Mouse (Mus musculus) urinary bladder, postnatal 36 days (tissue): ENCODE measurements around the gene Ccrl2.
A peak's percentile ranks its signal among the peaks of the same experiment; 100 is the strongest.

Experiments used
- DNase-seq, 2 experiments: peaks; one replicate each; pipeline ENCODE4 v3.0.0; 2022; ENCODE audit warnings: low spot score in 2 of 2, mixed read lengths in 1 of 2

Gene Ccrl2

DNA sequence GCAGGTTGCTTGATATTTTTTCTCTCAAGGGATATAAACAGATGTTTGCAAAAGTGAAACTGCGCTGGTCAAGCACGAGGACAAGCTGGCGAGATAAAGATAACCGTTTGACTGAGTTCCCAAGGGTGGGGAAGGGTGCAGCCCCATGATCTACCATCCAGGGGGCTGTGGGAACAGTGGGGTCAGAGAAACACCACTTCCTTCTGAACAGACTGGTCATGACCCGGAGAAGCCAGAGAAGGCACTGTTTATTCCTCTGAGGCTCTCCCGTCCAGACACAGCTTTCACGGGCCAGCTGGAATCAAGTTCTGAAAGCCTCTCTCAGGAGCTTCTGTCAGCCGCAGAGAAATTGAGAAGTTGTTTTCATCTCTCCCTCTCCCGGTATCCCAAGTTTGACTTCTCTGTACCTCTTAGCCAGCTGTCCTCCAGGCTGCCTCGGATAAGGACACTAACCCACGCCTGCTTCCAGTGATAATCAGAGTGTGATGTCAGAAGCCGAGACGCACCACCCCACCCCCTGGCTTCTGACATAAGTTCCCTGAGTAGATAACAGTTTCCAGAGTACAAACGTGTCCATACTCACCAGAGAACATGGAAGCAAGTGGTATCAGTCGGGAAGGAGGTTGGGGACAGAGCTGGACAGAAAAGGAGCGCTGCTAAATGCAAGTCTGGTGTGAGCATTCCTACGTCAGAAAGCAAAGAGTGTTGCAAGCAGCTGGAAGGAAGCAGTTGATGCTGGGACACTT lies at the start of gene Ccrl2:
TSS of gene Ccrl2 (minus strand) at position 722 of the 746 bp plus-strand sequence.
- peak; percentile 22 to 29 for DNase-seq

DNA sequence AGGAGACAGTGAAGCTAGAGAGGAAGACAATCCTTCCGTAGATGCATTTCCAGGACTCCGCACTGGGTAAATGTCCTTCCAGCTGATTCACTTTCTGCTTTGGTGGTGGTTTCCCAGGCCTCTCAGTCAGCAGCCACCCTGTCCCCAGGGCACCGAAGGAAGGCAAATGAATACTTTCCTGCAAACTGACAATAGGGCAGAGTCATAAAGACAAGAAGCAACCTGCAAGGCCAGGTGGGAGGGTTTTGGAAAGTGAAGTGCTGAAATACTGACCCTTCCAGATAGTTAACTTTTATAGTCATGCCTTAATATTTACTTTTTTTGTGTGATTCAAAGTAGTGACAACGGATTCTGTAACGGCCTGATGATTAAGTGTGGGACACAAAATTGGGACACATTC lies 46.6 kb upstream of the Ccrl2 start:
- DNase-seq, result peak in 1 of 2 experiments; percentile 29

DNA sequence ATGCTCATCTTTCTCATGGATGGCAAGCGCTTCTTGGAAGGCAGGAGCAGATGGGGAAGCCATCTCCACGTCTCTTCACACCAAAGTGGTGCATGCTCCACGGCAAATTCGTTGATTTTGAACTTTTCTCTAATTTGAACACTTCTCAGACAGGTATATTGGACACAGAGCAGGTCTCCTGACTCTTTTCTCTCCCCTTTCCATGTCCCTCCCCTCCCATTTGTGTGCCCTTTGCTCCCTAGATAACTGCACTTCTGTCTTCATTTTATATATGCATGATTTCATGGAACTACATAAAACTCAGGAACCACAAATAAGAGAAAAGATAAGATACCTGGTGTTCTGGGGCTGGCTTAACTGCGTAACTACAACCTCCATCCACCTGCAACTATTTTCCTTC lies 46.0 kb upstream of the Ccrl2 start:
- DNase-seq, result no peak

DNA sequence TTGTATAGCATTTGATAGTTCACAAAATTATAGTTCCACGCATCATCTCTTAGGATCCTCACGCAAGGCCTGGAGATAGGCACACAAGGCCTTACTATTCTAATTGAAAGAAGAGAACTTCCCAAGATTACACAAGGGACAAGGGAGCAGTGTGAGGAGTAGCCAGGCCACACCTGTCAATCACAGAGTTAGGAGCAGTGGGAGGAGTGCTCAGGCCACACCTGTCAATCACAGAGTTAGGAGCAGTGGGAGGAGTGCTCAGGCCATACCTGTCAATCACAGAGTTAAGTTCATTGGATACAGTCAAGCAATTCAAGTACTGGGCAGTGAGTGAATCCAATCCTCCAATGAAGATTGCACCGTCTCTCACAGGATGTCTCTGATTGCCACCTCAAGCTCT lies 43.1 kb upstream of the Ccrl2 start:
- DNase-seq, result no peak

DNA sequence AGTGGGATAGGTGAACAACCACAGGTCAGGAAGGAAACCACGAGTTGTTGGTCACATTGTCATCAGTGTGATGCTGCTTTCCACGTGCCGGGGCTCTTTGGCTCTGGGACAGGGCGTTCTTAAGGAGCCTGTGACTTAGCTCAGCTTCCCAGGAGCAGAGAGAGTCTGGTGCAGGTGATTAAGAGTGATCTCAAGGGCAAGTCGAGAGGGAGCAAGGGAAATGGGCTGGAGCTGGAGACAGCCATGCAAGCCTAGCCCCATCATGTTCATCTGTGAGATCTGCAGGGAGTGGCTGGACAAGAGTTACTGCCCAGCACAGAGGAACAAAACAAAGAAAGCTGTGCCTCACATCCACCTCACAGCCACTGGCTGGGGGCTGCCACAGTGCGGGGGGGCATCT lies 40.2 kb upstream of the Ccrl2 start:
- no peak for DNase-seq

DNA sequence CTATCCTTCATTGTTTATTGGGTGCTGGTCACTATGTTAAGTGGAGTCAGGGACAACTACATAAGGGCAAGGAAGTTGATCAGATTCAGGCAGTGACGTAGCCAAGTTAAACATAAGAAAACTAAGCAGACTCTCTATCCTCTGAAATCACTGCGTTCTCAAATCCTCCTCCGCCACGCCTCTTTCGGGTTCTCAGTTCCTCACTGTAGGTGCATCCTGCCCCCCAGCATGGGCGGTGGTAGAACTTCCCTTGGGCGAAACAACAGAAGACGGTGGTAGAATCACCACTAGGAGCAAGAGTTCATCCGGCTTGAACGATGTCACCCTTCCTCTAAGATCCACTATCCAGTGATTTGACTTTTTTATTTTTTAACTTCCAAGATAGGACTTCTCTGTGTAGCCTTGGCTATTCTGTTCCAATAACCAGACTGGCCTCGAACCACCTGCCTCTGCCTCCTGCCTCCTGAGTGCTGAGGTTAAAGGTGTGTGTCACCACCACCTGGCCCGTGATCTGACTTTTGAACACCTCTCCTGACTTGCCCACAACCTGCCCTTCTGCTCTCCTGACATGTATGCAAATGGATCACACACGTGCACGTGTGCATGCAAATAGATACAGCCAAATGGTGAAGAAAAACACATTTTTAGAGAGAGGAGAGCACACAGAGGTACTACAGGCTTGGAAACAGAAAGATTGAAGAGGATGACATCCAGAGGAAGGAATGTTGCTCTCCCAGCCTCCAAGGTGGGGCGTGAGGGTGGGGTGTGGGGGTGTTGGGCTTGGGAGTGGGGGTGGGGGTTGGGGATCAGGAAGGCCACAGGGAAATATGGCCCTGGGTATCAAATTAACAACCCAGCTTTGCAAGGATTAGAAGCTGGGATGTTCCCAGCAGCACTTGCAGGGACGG lies 39.4 kb upstream of the Ccrl2 start:
- DNase-seq, result no peak

DNA sequence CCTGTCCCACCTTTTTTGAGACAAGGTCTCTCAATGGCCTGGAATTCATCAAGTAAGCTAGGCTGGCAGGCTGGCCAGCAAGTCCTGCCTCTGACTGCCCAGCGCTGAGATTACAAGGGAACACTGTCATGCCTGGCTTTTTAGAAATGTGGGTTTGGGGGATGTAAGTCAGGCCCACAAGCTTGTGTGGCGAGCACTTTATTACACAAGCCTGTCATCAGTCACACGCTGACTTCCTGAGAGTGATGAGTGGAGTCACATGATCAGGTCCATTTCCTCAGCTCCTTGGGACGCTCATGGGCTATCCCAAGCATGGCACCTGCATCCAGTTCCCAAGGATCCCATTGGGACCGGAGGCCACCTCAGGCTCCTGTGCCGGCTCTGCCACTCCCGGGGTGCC lies 38.4 kb upstream of the Ccrl2 start:
- DNase-seq, result no peak

DNA sequence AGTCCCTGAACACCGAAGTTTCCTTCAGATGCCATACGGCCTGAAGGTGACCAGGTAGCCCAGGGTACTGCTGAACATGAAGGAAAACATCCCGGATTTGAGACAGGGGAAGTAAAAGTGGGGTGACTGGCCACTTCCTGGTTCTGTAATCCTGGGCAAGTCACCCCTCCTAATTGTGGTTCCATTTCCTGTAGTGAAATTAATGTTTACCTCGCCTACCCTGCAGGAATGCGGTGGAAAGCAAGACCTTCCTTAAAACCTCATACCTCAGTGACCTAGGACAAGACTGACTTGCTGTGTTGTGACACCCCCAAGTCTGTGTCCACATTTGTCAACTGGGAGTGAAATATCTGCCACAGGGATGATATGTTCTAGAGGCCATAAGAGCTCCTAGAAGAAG lies 37.3 kb upstream of the Ccrl2 start:
- DNase-seq, result no peak

DNA sequence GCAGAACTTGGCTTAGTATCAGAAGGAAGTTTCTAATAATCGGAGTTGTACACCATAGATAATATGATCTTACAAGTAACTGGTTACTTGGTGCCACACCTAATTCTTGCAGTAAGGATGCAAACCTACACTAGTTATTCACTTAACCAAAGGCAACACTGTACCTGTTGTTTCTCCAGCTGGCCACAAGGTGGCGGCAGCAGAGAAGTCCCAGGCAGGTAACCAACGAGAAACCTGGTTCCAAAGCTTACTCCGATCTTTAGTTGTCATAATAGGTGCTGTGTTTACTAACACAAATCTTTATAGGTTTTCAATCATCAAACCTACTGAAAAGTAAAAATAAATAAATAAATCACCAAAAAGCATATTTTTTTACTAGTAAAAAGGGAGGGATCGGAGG lies 35.8 kb upstream of the Ccrl2 start:
- DNase-seq, result peak; percentile 37 to 62

DNA sequence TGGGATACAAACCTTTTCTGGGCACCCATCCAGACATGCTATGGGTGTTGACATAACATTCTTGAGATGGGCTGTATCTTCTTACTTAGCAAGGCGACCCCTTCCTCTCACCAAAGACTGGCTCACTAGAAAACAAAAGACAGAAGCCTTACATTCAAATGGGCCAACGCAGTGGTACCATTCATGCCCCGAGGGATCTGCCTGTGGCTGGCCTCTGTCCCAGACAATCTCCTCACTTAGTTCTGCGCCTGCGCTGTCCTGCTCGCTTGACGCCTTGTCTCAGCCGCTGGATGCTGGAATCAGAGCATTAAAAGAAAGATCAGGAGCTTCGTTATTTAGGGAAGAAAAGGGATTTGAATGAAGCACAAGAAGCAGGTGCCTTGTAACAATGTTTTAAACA lies 35.3 kb upstream of the Ccrl2 start:
- DNase-seq, result peak in 1 of 2 experiments; percentile 36

DNA sequence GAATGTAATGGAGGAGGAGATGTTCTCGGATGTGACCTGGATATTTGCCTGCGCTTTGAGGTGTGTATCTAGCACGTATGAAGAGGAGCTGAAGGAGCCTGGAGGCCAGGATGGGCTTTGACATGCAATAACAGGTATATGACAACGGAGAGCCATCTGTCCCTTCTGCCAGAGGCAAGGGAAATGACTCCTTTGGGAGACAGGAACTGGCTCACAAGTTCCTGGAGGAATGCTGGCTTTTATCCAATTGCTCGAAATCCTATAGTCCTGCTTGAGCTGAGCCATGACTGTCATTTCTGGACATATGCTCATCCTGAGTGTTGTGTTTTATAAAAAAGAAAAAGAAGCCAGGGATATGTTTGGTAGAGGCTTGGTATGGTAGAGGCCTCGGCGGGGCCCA lies 31.6 kb upstream of the Ccrl2 start:
- DNase-seq, result no peak

DNA sequence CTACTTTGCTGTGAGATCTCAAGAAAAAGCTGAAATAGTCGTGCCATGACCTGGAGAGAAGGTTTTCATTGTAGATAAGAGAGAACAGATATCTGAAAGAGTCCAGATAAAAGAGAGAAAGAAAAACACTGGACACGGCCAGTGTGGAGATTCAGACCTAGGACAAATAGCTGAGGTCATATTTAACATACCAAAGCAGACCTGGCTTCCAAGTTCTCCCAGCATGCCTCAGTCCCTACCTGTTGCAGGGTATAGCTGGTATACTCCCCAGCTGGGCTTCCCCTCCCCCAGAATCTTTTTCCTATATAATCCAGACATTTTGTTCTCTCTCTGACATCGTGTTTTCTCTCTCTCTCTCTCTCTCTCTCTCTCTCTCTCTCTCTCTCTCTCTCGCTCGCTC lies 30.6 kb upstream of the Ccrl2 start:
- DNase-seq, result no peak

DNA sequence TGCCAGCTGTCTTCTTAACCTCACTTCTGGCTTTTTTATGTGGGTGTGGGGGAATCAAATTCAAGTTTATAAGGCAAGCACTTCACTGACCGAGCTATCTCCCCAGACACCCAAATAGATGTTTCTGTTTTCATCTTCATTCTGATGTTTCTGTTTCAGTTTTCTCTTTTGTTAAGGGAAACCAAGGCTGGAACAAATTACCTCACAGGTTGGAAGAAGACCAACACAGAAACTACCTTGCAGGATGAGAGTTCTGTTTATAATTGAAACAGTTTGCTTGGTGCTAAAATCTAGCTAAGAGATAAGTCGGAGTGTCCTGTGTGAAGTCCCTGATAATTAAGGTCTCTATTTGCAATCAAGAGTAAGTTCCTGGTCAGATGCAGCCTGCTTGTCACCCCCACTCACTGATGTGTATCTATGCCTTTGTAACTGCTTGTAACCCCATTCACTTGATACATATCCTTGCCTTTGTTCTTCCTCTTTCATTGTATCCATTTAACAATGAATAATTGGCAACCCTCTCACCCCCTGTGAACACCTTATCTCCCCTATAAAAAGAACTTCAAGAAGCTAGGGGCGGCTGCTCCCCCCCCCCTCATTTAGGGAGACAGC lies 29.8 kb upstream of the Ccrl2 start:
- no peak for DNase-seq

DNA sequence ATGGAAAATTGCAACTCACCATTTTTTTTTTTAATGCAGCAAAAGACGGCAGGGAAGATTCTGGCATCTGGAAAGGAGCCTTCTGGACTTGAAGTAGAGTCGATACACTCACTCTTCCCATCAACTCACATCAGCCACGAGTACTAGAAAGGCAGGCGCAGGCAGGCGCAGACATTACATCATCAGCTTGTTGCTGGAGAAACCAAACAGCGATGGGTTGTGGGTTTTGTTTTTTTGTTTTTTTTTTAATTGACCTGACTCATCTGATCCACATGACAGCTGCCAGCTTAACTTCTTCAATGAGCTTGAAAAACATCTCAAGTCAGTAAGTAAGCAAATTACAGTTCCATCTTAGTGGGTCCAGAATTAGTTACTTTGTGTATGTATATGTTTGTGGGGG lies 28.8 kb upstream of the Ccrl2 start:
- no peak for DNase-seq

DNA sequence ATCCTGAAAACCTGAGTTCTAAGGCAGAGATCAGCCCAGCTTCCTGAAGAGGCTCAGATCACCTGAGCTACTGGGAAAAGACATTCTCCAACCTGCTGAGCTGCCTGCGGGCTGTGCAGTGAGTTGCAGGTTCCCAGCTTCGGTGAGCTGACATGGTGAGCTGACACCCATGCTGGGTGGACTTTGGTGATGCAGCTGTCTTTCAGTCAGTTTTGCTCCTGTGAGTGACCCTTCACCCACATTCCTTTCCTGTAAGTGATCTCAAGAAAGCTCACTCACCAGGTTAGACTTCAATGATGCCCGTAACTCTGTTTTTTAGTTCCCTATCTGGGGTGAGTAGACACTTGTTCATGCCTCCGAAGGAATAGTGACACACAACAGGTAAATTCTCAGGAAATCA lies 28.0 kb upstream of the Ccrl2 start:
- no peak for DNase-seq

DNA sequence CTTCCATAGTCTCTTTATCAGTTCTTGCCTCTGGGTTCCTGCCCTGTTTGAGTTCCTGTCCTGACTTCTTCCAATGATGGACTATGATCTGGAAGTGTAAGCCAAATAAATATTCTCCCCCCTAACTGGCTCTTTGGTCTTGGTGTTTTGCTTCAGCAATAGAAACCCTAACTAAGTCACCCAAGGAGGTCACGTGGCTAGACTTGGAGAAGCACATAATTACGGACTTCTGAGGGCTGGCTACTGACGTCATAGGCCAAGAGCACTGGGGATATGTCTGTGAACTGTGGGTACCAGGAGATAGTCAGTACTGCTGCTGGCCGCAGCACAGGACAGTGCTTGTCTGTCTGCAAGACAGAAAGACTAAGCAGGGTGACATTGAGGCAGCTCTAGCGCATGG lies 24.4 kb upstream of the Ccrl2 start:
- no peak for DNase-seq

DNA sequence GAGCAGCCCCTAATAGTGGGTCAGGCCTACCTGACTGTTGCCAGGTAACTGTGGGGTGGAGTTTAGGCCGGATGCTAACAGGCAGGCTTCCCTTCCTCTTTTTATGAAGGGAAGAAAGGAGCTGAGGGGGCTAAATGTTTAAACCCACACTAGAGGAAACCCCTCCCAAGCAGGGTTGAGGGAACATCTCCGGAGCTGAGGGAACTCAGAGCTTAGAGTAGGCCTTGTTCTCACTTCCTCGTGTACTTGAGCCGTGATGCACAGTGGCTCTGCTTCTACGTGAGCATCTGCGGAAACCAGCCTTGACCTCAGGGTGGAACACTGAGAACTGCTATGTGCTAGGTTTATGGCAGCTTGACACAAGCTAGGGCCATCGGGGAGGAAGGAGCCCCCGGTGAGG lies 23.5 kb upstream of the Ccrl2 start:
- no peak for DNase-seq

DNA sequence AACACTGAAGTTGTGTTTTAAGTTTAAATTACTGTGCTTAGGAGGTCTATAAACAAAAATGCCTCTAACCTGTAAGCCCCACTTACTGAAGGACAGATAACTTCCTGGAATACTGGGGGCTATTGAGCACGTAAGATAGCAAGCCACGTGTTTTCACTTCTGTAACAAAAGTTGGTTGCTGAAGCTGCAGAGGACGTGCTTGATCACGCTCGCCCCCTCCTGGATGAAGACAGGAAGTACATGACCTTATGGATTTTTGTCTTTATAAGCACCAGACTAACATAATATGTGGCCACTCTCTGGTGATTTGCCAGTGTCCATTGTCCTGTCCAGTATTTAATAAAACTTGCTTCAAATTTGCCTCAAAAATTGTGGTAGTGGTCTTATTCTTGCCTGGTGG lies 20.4 kb upstream of the Ccrl2 start:
- no peak for DNase-seq

DNA sequence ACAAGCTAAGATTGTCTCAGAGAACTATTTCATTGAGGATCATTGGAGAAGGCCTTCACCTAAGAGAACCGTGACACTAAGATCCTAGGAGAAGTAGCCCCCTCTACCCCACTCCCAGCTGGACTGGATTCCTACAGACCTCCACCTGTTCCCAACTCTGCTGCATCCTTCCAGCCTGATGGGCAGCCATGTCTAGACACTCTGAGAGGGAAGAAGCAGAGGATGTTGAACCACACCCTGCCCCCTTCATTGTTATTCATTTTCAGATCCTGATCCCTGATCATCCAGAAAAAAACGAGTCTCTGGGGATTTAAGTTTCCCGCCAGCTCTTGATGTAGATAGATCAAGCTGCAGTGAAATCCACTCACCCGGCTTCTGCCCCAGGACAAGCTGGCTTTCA lies 15.7 kb upstream of the Ccrl2 start:
- DNase-seq, result no peak

DNA sequence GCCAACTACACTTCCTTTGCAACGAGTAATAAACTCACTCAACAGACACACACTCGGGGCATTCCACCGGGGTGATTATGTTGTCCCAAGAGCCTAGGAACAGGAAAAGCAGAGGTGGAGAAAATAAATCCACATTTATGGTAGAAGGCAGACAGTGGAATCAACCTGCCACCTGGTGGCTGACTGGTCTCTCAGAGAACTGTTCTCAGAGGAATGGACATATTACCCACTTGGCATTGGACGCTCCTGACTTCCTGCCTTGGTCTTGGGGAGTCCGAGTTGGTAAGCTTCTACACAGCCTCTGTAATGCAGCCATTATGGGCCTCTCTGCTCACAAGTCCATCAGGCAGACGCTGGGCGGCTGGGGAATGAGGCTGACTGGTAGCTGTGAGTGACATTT lies 14.9 kb upstream of the Ccrl2 start:
- DNase-seq, result peak in 1 of 2 experiments; percentile 65

DNA sequence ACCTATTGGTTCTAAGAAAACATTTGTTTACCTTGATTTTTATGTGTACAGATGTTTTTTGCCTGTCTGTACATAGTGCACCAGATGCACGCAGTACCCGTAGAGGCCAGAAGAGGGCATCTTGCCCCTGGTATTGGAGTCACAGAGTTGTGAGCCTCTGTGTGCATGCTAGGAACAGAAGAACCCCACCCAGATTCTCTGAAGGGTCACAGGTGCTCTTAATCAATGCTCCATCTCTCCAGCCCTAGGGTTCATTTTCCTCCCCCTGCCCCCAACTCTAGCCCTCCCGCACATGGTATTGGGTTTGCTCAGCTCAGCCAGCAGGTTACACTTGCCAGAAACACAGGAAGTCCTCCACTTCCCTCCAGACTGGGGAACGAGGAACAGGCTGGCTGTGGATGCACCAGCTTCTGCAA lies 13.2 kb upstream of the Ccrl2 start:
- peak in 1 of 2 experiments; percentile 33 for DNase-seq

DNA sequence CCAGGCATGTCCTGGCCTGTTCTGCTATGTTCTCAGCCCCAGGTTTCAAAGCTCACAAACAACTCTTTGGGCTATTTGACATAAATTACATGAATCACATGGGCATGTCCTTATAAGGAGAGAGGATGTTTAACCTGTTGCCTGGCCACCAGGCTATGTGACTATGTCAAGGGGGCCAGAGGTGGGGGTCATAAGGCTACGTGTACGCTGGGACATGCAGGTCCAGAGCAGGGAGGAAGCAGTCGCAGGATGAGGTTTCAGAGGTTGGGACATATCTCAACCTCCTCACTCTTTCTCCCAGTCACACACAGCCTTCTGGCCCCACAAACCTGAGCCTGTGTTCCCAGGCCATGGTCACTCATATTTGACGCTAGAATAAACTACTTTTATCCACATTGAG lies 9.7 kb upstream of the Ccrl2 start:
- DNase-seq, result no peak

DNA sequence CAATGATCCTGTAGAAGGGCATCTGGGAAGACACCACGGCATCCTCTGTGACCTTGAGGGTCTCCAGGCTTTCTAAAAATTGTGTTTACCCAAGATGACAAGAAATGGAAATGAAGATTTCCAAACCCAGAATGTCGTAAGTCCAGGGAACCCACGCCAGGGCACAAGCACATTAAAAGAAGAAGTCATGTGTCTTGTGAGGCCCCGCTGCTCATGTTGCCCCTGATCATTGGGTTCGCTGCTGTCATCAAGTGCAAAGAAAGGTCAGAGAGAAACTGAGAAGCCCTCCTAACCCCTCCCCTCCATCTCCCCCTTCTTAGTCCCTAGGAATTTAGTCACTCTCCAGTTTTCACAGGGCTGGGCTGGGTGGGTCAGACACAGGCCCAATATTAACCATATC lies 5.5 kb upstream of the Ccrl2 start:
- no peak for DNase-seq
